Mouse (Mus musculus) lung, embryonic 16.5 days (tissue): ENCODE measurements around the gene Hus1b. TPM values are rescaled to one million over a fixed set of nuclear protein-coding genes. Genes with fewer than 3 reads are reported as not detected.

Source experiments
- ATAC-seq: fragments of 200-750 bp; cut with Nextera tagmentation; 2 replicates; pipeline ENCODE4 v1.8.0; 2017; ENCODE audit warnings: low read depth, mild to moderate bottlenecking, moderate library complexity
- H3K27ac ChIP-seq: fragments of 300-500 bp; sonication (generic); 2 replicates; pipeline ENCODE4 v1.5.1; 2014; ENCODE audit warnings: mild to moderate bottlenecking, control low read depth, low read length
- H3K27me3 ChIP-seq: fragments of 300-500 bp; sonication (generic); 2 replicates; pipeline ENCODE4 v1.6.1; 2014; ENCODE audit warnings: low read depth, low read length, mixed read lengths; ENCODE audit not compliant: control insufficient read depth, insufficient read depth
- H3K36me3 ChIP-seq: fragments of 300-500 bp; sonication (generic); 2 replicates; pipeline ENCODE4 v1.6.1; 2014; ENCODE audit warnings: low read length; ENCODE audit not compliant: control insufficient read depth, insufficient read depth
- H3K4me1 ChIP-seq: fragments of 300-500 bp; sonication (generic); replicated peaks from 2 replicates; pipeline ENCODE4 v1.6.1; 2014; ENCODE audit warnings: low read length, mixed read lengths; ENCODE audit not compliant: control insufficient read depth, insufficient read depth
- H3K4me2 ChIP-seq: fragments of 300-500 bp; sonication (generic); 2 replicates; pipeline ENCODE4 v1.6.1; 2014; ENCODE audit warnings: low read depth, low read length, control low read depth
- H3K4me3 ChIP-seq: fragments of 300-500 bp; sonication (generic); 2 replicates; pipeline ENCODE4 v1.5.1; 2014; ENCODE audit warnings: mild to moderate bottlenecking, low read length, control low read depth
- H3K9ac ChIP-seq: fragments of 300-500 bp; sonication (generic); 2 replicates; pipeline ENCODE4 v1.6.1; 2014; ENCODE audit warnings: low read length, control low read depth
- H3K9me3 ChIP-seq: fragments of 300-500 bp; sonication (generic); 2 replicates; pipeline ENCODE4 v1.6.1; 2016; ENCODE audit warnings: low read length; ENCODE audit not compliant: control insufficient read depth
- WGBS: fragments of 180-500 bp; shearing (Covaris S2); extraction: QIAGEN DNeasy Blood & Tissue Kit; methylation state at CpG from one replicate; pipeline ENCODE4 v1.1.7; 2014; 5-methylcytosine and 5-hydroxymethylcytosine counted together
- polyA plus RNA-seq: library from polyadenylated mRNA; unstranded; fragments of >200 nt; fragmentation: Nextera tagmentation; extraction: Ambion mirVana; gene quantifications from 2 replicates; pipeline ENCODE4 v1.2.1, GENCODE M21; 2015

Gene Hus1b
- polyA plus RNA-seq, 1 experiment from 2014 or later, result not detected

GRCm38 (mm10) chr13:30961932-30962331, 14.4 kb upstream of the Hus1b start:
- H3K9ac ChIP-seq, result no peak overlapping the region
- H3K36me3 ChIP-seq, result no peaks in the 10 kb centered on the region; the same call in 1 of the 2 replicates
- no peak for ATAC-seq
- H3K4me2 ChIP-seq, result no peak overlapping the region
- no peak overlapping the region for H3K4me3 ChIP-seq
- H3K9me3 ChIP-seq, result no peaks in the 10 kb centered on the region
- H3K4me1 ChIP-seq, result peaks cover 3% of the 10 kb centered on the region; the same call in 1 of the 2 replicates
- 44% methylated on average over 2 of the region's 2 CpGs for WGBS
- no peaks in the 10 kb centered on the region for H3K27me3 ChIP-seq
- H3K27ac ChIP-seq, result no peak overlapping the region

- WGBS, result 65% methylated on average over 2 of the region's 2 CpGs
- H3K9ac ChIP-seq, result no peak overlapping the region
- no peaks in the 10 kb centered on the region; the same call in 1 of the 2 replicates for H3K36me3 ChIP-seq
- H3K4me3 ChIP-seq, result no peak overlapping the region
- ATAC-seq, result no peak
- H3K27me3 ChIP-seq, result no peaks in the 10 kb centered on the region
- no peaks in the 10 kb centered on the region for H3K9me3 ChIP-seq
- no peak overlapping the region for H3K4me2 ChIP-seq
- no peaks in the 10 kb centered on the region; the same call in 1 of the 2 replicates for H3K4me1 ChIP-seq
- H3K27ac ChIP-seq, result no peak overlapping the region
These were observed 13.2 kb upstream of the Hus1b start for GRCm38 (mm10) chr13:30960714-30961113.

- H3K9ac ChIP-seq, result no peak overlapping the region
- 9% methylated on average over 1 of the region's 1 CpGs for WGBS
- no peaks in the 10 kb centered on the region for H3K36me3 ChIP-seq
- H3K9me3 ChIP-seq, result no peaks in the 10 kb centered on the region
- H3K27me3 ChIP-seq, result no peaks in the 10 kb centered on the region
- no peak overlapping the region for H3K4me3 ChIP-seq
- no peaks in the 10 kb centered on the region for H3K4me1 ChIP-seq
- H3K27ac ChIP-seq, result no peak overlapping the region
- ATAC-seq, result no peak
- no peak overlapping the region for H3K4me2 ChIP-seq
These were observed 6.0 kb upstream of the Hus1b start for GRCm38 (mm10) chr13:30953580-30953979.

- H3K4me1 ChIP-seq, result peaks cover 7% of the 10 kb centered on the region
- H3K27ac ChIP-seq, result no peak overlapping the region
- no peak for ATAC-seq
- no peaks in the 10 kb centered on the region for H3K9me3 ChIP-seq
- H3K36me3 ChIP-seq, result no peaks in the 10 kb centered on the region
- H3K4me3 ChIP-seq, result no peak overlapping the region
- H3K27me3 ChIP-seq, result no peaks in the 10 kb centered on the region
- H3K4me2 ChIP-seq, result no peak overlapping the region
- H3K9ac ChIP-seq, result no peak overlapping the region
- WGBS, result 67% methylated on average over 2 of the region's 2 CpGs
These were observed 4.5 kb upstream of the Hus1b start for GRCm38 (mm10) chr13:30952044-30952443.

DNA sequence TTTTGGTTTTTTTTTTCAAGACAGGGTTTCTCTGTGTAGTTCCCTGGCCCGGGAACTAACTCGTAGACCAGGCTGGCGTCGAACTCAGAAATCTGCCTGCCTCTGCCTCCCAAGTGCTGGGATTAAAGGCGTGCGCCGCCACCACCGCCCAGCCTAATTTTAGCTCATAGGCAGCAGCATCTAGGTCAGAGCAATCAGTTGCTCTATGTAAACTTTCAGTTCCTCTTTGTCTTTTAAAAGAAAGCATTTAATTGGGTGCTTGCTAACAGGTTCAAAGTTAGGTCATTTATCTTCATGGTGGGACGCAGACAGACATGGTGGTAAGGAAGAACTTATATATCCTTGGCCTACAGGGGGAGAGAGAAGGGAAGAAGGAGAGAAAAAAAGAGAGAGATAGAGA, 1.6 kb upstream of the Hus1b start:
- 91% methylated on average over 9 of the region's 9 CpGs for WGBS
- Histone ChIP-seq H3K4me3 (no peak overlapping the region), H3K9me3 (no peaks in the 10 kb centered on the region), H3K36me3 (no peaks in the 10 kb centered on the region), H3K4me2 (no peak overlapping the region), H3K27ac (no peak overlapping the region), H3K9ac (no peak overlapping the region), H3K27me3 (no peaks in the 10 kb centered on the region), H3K4me1 (peaks cover 10% of the 10 kb centered on the region)
- ATAC-seq, result no peak

- no peak for ATAC-seq
- Histone ChIP-seq H3K9me3 (no peaks in the 10 kb centered on the region), H3K4me3 (no peak overlapping the region), H3K36me3 (no peaks in the 10 kb centered on the region), H3K9ac (no peak overlapping the region), H3K27me3 (no peaks in the 10 kb centered on the region), H3K4me2 (no peak overlapping the region), H3K27ac (no peak overlapping the region), H3K4me1 (peaks cover 10% of the 10 kb centered on the region)
- WGBS, result 80% methylated on average over 15 of the region's 15 CpGs
These were observed 430 bp downstream of the Hus1b start for GRCm38 (mm10) chr13:30947129-30947528.

- Histone ChIP-seq H3K4me3 (no peak overlapping the region), H3K4me1 (peaks cover 10% of the 10 kb centered on the region), H3K27me3 (no peaks in the 10 kb centered on the region), H3K4me2 (no peak overlapping the region), H3K9me3 (no peaks in the 10 kb centered on the region), H3K27ac (no peak overlapping the region), H3K9ac (no peak overlapping the region), H3K36me3 (no peaks in the 10 kb centered on the region)
- ATAC-seq, result no peak
These were observed 1.8 kb downstream of the Hus1b start for GRCm38 (mm10) chr13:30945788-30946187.

DNA sequence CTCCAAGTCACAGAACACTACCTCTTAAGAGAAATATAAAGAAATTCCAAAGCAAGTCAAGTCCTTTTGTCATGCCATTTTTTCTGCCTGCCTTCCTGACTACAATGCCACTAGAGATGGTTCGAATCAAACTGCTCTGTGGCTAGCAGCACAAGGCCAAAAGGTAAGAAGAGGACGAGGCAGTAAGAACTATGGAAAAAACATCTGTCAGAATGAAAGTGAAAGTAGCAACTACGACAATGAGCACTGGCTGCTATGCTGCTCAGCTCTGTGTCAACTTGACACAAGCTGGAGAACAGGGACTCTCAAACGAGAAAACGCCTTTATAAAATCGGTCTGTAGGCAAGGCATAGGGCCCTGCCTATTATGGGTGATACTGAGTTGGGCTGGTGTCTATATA, 14.6 kb downstream of the Hus1b start:
- Histone ChIP-seq H3K4me2 (no peak overlapping the region), H3K27me3 (no peaks in the 10 kb centered on the region), H3K27ac (no peak overlapping the region), H3K4me3 (no peak overlapping the region), H3K9me3 (no peaks in the 10 kb centered on the region), H3K4me1 (no peaks in the 10 kb centered on the region), H3K9ac (no peak overlapping the region), H3K36me3 (0 out of 2 replicates have a peak, but pooled peaks cover 2% of the 10 kb centered on the region)
- 79% methylated on average over 6 of the region's 6 CpGs for WGBS
- ATAC-seq, result no peak

GRCm38 (mm10) chr13:30931613-30932012, 15.9 kb downstream of the Hus1b start:
- Histone ChIP-seq H3K4me3 (no peak overlapping the region), H3K27ac (no peak overlapping the region), H3K36me3 (0 out of 2 replicates have a peak, but pooled peaks cover 2% of the 10 kb centered on the region), H3K9ac (no peak overlapping the region), H3K9me3 (no peaks in the 10 kb centered on the region), H3K4me1 (no peaks in the 10 kb centered on the region), H3K27me3 (no peaks in the 10 kb centered on the region), H3K4me2 (no peak overlapping the region)
- no peak for ATAC-seq
- WGBS, result 74% methylated on average over 4 of the region's 4 CpGs

- Histone ChIP-seq H3K4me1 (no peaks in the 10 kb centered on the region), H3K9me3 (no peaks in the 10 kb centered on the region), H3K27me3 (no peaks in the 10 kb centered on the region), H3K27ac (no peak overlapping the region), H3K36me3 (peaks cover 7% of the 10 kb centered on the region), H3K4me3 (no peak overlapping the region), H3K4me2 (no peak overlapping the region), H3K9ac (no peak overlapping the region)
- no peak for ATAC-seq
- 72% methylated on average over 2 of the region's 2 CpGs for WGBS
These were observed 18.4 kb downstream of the Hus1b start for GRCm38 (mm10) chr13:30929119-30929518.
